Mouse (Mus musculus): ENCODE measurements at regions not wholly inside any gene's neighbourhood (a gene's known extent, or its start where the extent isn't known, plus 50 kb on each side); places are given as distances from the start of the nearest gene placed in this dataset.

DNA sequence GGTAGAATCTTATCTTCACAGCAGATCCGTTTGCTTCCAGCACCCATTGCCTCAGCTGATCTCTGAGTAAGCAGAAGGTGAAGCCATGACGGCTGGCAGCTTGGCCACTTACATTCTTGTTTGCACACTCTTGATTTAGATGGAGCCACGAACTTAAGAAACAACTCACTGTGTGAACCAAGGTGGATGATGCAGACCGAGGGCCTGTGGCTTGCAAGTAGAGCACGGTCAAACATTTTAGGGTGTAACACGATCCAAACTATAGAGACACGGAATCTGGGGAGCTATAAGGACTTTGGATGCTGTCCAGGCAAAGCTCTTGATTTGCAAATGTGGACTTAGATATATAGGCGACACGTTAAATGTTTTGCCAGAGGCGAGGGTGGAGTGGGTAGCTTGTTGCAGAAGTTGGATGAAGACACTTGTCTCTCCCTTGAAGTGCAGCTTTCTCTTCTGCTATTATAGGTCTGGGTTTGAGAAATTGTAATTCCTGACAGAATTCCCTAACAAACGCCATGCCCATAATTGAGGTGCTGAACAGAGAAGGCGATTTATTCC, 133.5 kb upstream of the Arhgap5 start:
- TF ChIP-seq CTCF (IDR thresholded peaks at IDR 0.05) (no peak), POLR2A (IDR thresholded peaks at IDR 0.05; ENCODE audit: insufficient read depth, low read depth, low read length) (no peak), EP300 (IDR thresholded peaks at IDR 0.05; ENCODE audit: insufficient read depth, low read depth, low read length) (no peak)

Data from heart, adult 2 months (tissue).